Mouse (Mus musculus) adrenal gland, postnatal 14 days (tissue): ENCODE results near the gene Ndnf. TPM values are rescaled to one million over a fixed set of nuclear protein-coding genes. Genes with fewer than 3 reads are reported as not detected.

ENCODE experiments used
- DNase-seq: peaks from one replicate; pipeline ENCODE4 v3.0.0; 2021; ENCODE audit warnings: mixed read lengths
- long read RNA-seq, 2 experiments: library from polyadenylated mRNA; stranded (forward); transcript quantifications; one replicate each; pipeline ENCODE4 v2.0.0; 2021
- total RNA-seq: library from RNA; stranded (reverse); gene quantifications from 2 replicates; pipeline ENCODE4 v1.2.3, GENCODE M21; 2021

The Ndnf gene
- total RNA-seq, result 2.1 and 2.7 TPM in 2 replicates
- long read RNA-seq, experiment 1, full-length matches to known transcripts, result 1 of 1 reads
- long read RNA-seq, experiment 1, partial matches to known transcripts, result 0 of 1 reads
- long read RNA-seq, experiment 1, other reads (novel, unspliced or antisense), result 0 of 1 reads
- long read RNA-seq, experiment 2, full-length matches to known transcripts, result 1 of 2 reads
- long read RNA-seq, experiment 2, partial matches to known transcripts, result 0 of 2 reads
- long read RNA-seq, experiment 2, other reads (novel, unspliced or antisense), result 1 of 2 reads

DNA sequence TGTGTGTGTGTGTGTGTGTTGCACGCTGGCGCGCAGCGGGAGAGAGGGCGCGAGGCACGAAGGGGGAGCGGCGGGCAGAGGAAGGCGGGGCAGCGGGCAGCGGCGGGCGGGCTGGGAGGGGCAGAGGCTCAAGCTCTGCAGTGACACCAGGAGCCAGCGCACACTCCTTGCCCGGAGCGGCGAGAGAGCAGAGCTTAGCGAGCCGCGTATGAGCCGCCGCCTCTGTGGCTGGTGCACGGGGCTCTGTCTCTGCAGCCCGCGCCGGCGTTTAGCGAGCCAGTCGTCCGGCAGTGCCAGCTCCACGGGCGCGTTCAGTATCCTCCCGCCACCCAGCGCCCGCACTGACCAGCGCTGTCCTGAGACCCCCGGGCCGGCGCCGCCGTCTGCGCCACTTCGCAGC, at the start of gene Ndnf:
Ndnf (plus strand) TSS at position 140 of the 400 bp plus-strand sequence.
- peak; percentile 87 for DNase-seq

DNA sequence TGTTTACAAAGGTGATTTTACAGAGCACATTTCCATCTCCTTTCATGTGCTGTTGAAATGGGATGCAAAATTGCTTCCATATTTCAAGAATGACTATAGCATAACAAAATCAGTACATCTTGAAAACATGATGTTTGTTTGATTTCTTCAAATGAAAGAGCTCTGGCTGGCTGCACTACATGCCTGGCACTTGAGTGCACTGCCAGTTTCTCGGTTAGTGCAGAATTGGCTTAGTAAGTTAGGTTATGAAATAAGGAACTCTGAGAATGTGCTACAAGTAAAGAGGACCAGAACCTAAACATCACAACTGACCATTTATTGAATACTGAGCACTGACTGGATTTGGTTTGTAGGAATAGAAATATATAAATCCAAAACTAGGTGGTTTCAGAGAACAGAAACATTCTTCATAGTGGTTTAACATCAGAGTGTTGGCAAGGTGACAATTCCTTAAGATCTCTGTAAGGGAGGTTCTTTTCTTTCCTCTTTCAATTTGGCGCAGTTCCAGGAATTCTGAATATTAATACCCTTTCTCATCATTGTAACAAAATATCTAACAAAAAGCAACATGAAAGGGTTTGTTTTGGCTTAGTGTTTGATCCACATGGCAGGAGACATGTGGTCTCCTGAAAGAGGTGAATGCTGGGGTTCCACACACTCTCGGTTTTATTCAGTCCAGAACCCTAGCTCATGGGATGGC, 48.2 kb upstream of the Ndnf start:
- no peak for DNase-seq

DNA sequence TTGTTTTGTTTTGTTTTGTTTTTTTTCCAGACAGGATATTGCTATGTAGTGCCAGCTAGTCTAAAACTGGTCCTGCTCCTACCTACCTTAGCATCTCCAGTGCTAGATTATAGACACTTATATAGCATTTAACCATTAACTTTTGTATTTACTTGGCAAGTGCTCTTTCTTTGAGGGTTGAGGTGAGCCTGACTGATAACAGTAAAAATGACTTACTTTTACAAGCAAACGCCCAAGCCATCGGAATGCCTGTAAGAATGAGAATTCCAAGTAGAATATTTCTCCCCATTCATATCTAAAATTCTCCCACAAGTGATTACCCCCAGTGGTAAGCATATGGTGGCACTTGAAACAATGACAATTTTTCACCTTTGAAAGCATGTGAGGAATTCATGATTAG, 40.8 kb upstream of the Ndnf start:
- DNase-seq, result no peak

DNA sequence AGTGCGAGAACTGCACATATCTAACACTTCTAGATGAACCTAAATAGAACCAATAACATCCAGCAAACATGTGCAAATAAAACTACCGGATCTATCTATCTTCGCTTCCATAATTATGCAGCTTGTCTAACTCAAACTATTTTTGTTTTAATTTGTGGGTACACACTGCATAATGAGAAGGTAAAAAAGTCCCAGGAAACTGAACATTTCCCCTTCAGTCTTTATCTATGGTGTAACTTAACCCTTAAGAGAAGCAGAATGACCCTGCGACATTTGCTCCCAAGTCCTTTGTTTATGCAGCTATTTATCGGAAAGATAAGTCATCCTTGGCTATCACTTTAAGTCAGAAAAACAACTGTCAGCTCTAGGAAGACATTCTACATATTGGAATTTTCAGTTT, 39.2 kb upstream of the Ndnf start:
- DNase-seq, result no peak

DNA sequence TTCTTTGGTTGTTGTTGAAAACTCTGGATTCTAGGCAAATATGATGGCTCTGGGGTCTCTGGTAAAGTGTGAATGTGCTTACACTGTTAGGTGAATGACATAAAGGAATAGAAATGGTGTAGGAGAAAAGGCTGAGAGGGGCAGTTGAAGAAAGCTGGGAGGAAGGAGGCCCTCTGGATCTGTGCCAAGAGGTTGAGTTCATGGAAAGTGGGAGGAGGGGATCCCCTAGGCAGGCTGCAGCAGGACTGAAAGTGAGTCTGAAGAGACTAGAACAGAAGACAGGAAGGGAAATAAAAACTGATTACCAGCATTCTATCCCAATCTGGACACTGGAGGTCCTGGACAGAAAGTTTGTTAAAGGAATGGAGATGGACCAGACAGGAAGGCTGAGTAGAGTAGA, 29.0 kb upstream of the Ndnf start:
- DNase-seq, result no peak

DNA sequence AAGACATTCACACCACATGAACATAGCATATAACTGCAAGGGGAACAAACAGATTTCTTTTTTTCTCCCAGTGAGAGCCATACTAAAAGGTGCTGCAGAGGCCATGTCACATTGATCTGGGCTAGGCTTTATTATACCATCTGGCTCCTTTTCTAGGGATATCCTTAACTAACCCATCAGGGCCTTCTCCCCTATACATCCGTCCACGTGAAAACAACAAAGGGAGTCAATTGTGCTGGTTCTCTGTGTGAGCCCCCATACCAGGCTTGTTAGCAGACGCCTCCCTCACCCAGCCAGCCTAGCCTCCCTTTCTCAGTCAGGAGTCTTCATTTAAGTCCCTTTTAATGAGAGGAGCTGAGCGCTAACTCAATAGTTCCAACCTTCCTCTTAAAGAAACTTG, 27.3 kb upstream of the Ndnf start:
- DNase-seq, result no peak

DNA sequence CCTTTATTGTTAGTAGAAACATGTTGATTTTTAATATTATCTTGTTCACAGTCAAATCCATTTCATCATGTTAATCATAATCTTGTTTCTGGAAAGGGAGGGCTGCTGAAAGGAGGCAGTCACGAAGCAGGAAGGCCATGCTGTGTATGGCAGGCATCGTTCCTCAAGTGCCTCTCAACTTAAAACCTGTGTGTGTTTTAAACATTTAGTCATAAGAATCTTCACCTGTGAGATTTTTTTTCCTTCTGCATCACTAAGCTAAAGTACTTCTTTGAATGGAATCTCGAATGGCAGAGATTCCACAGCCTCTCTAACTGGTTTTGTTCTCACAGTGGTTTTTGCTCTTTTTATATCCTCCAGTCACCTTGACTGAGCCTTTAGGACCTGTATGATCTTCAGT, 25.0 kb upstream of the Ndnf start:
- DNase-seq, result no peak

DNA sequence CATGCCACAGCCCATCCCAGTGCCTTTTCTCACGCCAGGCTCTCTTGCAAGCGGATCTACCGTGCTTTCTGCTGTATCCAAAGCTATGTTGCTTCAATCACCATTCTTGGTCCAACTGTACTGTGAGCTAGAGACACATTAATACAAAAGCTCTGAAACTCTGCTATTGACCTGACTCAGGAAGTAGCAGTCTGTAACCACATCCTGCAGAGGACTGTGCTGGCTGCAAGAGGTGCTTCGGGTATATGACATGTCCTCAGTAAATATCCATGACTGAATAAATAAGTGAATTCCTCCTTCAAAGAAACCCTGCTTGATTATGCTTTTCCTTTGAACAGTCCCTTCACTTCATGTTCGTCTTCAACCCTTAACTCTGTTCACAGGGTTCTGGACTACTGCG, 23.7 kb upstream of the Ndnf start:
- DNase-seq, result no peak

DNA sequence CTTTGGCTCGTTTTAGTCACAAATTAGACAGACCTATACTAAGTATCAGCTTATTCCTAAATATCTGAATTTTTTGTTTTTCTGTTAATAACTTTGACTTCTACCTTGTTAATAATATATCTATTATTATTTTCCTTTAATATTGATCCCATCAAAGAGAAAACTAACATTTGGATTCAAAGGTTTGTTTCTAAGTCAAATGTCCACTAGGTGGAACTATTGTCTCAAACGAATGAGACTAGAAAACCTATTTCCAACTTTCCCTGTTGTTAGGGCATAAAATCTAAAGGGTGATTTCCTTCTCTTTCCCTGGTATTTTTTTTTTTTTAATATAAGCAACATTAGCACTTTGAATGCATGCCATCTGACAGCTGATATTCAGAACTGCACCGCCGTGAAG, 20.0 kb upstream of the Ndnf start:
- DNase-seq, result no peak

DNA sequence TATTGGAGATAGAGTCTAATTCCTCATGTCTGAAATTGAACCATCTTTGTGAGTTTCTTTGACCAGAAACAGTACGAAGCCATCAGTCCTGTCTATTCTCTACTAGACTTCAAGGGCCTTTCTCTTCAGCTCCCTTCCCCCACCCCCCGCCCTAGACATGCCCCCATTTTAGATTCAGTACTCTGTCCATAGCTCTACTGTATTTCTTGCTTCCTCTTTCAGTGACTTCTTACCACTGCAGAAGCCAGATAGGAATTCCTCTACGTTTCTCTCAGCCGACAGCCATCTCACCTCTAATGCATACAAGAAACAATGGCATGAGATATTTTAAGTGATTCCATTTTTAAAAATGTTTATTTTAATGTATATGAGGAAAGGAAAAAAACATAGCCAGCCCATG, 10.1 kb upstream of the Ndnf start:
- no peak for DNase-seq

DNA sequence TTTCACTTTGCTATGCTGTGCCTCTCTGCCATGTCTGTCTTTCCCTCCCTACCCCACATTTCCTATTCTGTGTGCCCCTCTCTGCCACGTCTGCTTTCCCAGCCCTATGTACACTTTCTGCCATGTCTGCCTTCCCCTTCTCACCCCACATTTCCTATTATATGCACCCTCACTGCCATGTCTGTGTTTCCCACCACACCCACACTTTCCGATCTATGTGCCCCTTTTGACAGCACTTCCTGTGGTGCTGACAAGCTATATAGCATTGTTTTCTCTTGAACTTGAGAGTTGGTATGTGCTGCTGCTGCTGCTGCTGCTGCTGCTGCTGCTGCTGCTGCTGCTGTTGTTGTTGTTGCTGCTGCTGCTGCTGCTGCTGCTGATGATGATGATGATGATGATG, 9.3 kb upstream of the Ndnf start:
- DNase-seq, result no peak

DNA sequence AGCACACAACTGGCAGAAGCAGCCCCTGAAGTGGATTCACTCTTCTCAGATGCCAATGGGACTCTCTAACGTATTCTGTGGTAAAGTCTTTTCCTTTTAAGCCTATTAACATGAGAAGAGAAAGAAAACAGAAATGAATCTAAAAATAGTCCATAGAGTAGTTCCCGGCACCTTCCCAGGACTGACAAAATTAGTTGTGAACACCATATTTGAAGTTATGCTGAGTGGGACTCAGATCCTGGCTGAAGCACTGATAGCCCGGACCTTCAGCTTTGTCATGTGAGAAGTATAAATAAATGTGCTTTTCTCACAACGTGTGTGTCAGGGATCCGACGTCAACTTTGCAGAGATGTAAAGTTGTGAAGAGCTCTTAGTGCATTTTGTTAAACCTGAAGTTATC, 7.4 kb upstream of the Ndnf start:
- no peak for DNase-seq

DNA sequence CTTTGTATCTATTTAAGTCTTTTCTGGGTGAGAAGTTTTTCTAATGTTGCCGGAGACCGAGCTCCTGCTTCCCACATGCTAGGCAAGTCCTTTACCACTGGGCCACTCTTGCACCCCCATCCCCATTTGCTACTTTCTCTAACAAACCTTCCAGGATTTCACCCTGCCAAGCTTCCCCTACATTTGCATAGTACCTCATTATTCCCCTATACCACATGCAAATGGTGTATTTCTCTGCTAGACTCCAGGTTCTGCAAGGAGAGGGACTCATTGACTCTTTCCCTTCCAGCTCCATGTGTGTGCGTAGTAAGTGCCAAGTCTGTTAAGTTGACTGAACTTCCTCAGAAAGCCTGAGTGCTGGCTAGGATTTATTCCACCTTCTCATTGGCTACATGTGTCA, 5.1 kb upstream of the Ndnf start:
- DNase-seq, result no peak

DNA sequence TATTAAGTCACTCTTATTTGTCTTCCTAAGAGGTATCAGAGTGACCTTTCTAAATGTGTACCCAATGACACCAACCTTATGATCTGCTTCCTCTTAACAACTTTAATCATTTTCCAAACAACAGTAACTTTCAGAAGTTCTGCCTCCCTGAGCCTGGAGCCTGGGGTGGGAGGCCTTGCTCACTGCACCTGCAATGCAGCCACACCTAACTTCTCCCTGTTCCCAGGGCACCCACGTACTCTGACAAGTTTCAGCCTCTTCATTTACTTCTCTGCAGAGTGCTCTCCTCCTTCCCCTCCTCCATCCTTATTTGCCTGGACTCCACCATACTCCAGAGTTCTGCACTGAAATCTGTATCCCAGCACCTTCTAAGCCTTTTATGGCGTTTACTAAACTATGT, 1.4 kb upstream of the Ndnf start:
- no peak for DNase-seq

DNA sequence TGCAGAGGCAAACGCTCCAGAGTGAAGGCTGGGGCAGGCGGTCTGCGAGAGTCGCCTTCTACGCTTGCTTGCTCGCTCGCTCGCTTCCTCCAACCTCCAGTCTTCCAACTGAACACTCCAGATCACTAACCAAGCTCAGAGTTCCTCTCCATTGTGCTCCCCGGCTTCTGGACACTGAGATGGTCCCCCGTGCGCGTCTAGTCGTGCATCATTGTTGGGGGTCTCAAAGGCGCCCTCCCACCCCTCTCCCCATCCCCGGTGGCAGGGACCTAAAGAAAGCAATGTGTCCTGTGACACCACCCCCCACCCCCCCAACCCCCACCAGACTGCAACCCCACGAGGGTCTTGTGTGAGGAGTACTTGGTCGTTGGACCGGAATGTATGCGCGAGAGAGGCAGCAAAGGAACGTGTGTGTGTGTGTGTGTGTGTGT, 394 bp upstream of the Ndnf start:
- peak; percentile 22 for DNase-seq

DNA sequence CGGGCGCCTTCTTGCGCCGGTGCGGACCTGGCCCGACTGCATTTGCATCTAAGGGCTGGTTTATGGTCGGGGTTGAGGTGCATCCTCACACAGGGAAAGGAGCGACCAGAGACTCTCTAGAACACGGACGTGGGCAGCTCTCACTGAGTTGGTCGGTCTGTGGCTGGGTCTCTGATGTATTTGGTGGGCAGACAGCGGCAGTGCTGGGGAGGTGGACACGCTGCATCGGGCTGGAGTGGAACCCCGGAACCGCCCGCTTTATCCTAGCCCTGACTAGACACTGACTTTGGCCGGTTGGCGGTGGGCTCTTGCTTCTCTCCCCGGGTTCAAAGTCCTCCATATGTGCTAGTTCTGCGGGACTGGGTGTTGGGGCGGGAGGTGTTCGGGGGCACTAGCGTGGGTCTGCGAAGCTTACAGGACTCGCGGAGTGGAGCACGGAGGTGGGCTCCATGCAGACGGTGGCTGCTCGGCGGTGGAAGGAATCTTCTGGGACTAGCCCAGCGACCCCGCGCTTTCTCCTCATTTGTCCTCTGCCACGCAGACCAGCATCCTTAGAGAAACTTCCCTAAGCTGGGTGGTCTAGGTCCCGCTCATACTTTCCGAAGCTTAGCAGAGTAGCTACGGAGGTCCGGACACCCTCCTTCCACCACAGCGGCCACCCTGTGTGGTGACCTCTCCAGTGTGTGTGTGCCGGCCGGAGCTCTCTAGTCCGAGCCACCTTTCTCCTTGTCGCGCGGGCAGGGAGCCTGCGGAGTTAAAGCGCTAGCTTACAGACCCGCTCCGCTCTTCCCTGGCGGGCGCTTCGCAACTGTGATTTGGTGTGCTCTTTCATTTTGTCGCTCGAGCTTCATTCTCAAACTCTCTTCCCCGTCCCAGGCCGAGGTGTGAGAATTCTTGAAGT, 991 bp downstream of the Ndnf start:
- DNase-seq, result peak; percentile 56

DNA sequence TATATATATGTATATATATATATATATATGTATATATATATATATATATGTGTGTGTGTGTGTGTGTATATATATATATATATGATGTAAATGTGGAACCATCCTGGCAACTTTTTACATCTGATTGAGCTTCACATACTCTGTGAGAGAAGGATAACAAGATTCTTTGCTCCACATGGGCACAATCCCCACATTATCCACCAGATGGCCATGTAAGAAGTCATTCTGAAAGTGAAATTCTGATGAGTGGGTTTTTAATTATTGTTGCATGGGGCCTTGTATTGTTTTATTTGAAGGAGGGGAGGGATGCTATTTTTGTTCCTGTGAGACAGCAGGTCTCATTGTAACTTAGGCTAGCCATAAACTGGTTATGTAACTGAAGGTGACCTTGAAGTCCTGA, 22.5 kb downstream of the Ndnf start:
- no peak for DNase-seq

DNA sequence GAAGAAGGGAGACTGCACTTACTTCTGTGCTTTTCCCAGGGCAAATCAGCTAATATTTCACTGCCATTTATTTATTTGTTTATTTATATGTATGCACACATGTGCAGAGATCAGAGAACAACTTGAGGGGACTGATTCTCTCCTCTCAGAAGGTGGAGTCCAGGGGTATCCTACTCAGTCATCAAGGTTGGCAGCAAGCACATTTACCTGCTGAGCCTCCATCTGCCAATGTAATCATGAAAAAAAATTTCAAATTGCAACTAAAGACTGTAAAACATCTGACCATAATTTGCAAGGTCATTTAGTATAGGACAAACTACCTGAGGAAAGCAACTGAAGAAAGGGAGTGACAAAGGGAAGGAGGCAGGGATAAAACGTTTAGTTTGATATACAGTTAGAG, 49.3 kb downstream of the Ndnf start:
- DNase-seq, result no peak

DNA sequence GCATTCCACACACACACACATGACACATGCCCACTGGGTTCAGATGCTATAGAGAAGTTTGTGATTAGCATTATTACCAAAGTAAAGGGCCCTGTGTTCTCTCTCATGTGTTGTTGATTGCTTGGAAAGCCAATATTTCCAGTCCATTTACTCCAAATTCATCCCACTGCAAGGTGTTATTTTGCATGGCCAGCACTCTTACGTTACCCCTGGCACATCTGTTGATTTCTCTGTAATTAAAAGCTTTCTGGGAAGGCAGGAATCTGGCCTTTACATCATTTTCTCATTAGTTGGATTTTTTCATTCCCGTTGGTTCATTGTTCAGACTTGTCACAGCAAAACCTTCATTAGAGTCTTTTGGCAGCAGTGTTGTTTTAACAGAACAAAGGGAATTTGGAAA, 54.3 kb downstream of the Ndnf start:
- no peak for DNase-seq

DNA sequence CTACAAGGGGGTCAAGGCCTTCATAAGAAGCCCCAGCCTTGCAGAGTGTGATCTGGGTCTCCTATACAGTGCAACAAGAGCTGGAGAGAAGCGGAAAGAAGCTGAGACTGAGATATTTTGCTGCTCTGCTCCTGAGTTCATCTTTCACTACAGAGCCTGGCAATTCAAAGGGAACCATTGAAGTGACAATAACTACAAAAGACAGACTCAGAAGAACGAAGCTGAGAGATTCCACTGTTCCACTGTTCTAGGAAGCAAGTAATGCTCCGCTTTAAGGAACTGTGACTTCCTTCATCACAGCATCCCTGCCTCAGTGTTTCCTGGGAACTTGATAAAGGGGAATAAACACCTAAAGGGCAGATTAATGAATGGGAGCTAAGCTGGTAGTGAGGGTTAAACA, 56.9 kb downstream of the Ndnf start:
- DNase-seq, result no peak

DNA sequence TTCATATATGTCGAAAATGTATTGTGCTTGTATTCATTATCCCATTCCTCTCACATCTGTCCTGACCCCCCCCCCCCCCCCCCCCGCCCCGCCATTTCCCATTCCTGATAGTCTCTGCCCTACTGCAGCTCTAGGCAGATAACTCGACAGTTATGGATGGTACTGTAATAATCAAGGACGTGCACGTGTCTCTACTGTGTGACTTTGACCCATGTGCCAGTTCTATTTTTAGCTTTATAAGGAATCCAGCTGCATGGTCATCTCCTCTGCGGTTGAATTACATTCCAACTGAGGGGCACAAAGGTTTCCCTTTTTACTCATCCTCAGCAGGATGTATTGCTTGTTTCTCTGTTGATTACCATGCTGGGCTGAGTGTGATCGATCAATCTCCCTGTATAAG, 68.1 kb downstream of the Ndnf start:
- peak; percentile 31 for DNase-seq

DNA sequence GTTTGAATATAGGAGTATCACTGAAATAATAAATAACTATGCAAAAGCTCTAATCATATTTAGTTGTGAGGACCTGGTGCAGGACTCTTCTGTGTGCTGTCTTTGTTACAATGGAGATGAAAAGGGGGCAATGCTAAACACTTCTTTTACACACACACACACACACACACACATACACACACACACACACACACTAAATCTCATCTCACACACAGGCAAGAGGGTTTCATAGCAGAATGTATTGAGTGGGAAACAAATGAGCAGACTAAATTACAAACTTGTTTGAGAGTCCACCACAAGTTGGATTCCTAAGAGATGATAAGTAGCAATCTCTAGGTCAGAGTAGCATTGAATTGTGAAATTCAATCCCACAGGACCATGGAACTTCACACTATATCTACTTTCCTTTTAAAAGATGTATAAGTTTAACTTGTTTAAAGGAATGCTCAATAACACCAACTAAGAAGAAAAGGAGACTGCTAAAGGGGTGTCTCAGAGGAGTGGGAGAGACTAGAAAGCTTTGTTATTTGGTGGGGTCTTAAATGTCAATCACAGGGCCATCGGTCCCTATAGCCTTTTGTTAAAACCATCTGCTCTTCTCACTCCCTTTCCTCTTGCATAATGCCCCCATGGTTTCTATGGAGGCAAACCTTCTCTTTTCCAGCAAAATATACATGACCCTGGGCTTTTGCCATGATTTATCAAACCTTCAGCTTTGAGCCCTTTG, 71.9 kb downstream of the Ndnf start:
- DNase-seq, result no peak

DNA sequence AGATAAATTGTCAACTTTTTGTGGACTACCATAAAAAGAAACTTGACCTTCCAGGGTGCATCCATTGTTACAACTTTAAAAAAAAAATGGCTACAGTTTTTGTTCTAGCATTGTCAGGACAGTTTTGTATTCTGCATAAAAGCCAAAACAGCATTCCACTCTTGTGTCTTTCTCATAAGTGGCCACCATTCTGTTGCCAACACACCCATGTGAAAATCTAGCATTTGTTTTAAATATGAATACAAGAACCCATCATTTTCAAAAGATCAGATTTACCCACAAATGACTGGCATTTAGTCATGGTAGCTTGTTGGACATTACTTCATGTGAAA, 72.4 kb downstream of the Ndnf start:
- DNase-seq, result no peak
